ENCODE assay signal across 8 mouse cellular contexts in the genomic region with DNA sequence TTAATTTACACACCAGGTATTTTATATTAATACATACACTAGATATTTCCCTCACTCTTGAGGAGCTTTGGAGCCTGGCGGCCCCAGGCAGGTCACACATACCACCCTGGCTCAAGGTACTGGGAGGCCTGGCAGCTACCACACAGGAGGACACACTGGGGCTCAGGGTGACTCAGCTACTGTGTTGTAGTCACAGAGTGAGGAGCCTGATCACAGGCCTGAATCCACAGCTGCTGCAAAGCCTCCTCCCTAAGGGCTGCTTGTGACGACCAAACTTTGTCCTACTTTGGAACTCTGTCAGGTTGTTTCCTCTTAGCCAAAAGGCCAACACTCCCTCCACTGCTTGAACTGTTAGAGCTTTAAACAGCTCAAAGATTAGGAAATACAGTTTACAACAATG.
DNase-seq lines count a peak whose midpoint lies in the region; ATAC-seq and TF ChIP-seq lines count a peak whose summit lies in the region.

No protein-coding gene starts in this region.

- H3K27ac ChIP-seq in embryonic facial prominence, embryonic 15.5 days (replicated peaks) = 0 out of 2 replicates have a peak overlapping the region, but pooled peaks have one; percentile 39
- H3K27ac ChIP-seq in heart, embryonic 14.5 days (replicated peaks in 1 of 2; ENCODE audit: control insufficient read depth in 1 of 2, insufficient read depth in 1 of 2, low read depth in 2 of 2, low read length in 2 of 2) = peak overlapping the region; percentile 86 to 88
- H3K27ac ChIP-seq in lung, embryonic 14.5 days (ENCODE audit: low read depth) = peak overlapping the region; percentile 89
- H3K27ac ChIP-seq in stomach, postnatal 0 days (replicated peaks) = 0 out of 2 replicates have a peak overlapping the region, but pooled peaks have one; percentile 37

- ATAC-seq in embryonic facial prominence, embryonic 15.5 days (ENCODE audit: insufficient number of reproducible peaks, low FRiP score, low TSS enrichment, low read depth) = peak; percentile 69; the same call in 1 of the 2 replicates
- ATAC-seq in heart, embryonic 14.5 days (ENCODE audit: insufficient number of reproducible peaks, insufficient read depth, low FRiP score, low read depth) = peak; percentile 42; the same call in 1 of the 2 replicates
- peak; percentile 65; the same call in 1 of the 2 replicates for ATAC-seq in lung, embryonic 14.5 days (ENCODE audit: insufficient read depth)
- peak; percentile 94 for ATAC-seq in stomach, postnatal 0 days (ENCODE audit: low FRiP score, low TSS enrichment)

- H3K4me2 ChIP-seq in embryonic facial prominence, embryonic 15.5 days (replicated peaks) = no peak overlapping the region
- H3K4me2 ChIP-seq in heart, embryonic 14.5 days (ENCODE audit: low read length) = peak overlapping the region; percentile 9; the same call in 1 of the 2 replicates
- H3K4me2 ChIP-seq in lung, embryonic 14.5 days = no peak overlapping the region
- H3K4me2 ChIP-seq in stomach, postnatal 0 days (replicated peaks; ENCODE audit: low read depth) = no peak overlapping the region

- peaks cover 18% of the 10 kb centered on the region for H3K4me1 ChIP-seq in embryonic facial prominence, embryonic 15.5 days
- peaks cover 24 to 36% of the 10 kb centered on the region in 2 experiments for H3K4me1 ChIP-seq in heart, embryonic 14.5 days (ENCODE audit: control insufficient read depth in 2 of 2, insufficient read depth in 2 of 2, low read length in 2 of 2)
- peaks cover 31% of the 10 kb centered on the region for H3K4me1 ChIP-seq in lung, embryonic 14.5 days (ENCODE audit: insufficient read depth)
- 0 out of 2 replicates have a peak, but pooled peaks cover 3% of the 10 kb centered on the region for H3K4me1 ChIP-seq in stomach, postnatal 0 days (replicated peaks; ENCODE audit: control insufficient read depth, insufficient read depth)

- DNase-seq in adrenal gland, adult 2 months = peak; percentile 28
- DNase-seq in adrenal gland, adult 18-20 months (ENCODE audit: low spot score in 2 of 2) = no peak
- peak; percentile 59 for DNase-seq in lung, embryonic 14.5 days
- DNase-seq in stomach, postnatal 0 days (ENCODE audit: low spot score) = peak; percentile 37
- no peak for DNase-seq in urinary bladder, postnatal 4 days (ENCODE audit: low spot score in 2 of 2)
- DNase-seq in thymus, postnatal 36 days = no peak

- H3K9me3 ChIP-seq in embryonic facial prominence, embryonic 15.5 days (replicated peaks) = no peaks in the 10 kb centered on the region
- H3K9me3 ChIP-seq in heart, embryonic 14.5 days (ENCODE audit: control insufficient read depth, low read length) = no peaks in the 10 kb centered on the region
- no peaks in the 10 kb centered on the region for H3K9me3 ChIP-seq in lung, embryonic 14.5 days (ENCODE audit: low read depth, low read length)
- H3K9me3 ChIP-seq in stomach, postnatal 0 days (ENCODE audit: control insufficient read depth, low read length) = no peaks in the 10 kb centered on the region

- no peak for TF ChIP-seq CTCF in lung, embryonic 14.5 days (IDR thresholded peaks at IDR 0.05; ENCODE audit: low read depth)
- TF ChIP-seq CTCF in stomach, postnatal 0 days (IDR thresholded peaks at IDR 0.05; ENCODE audit: low read depth) = no peak

- no peaks in the 10 kb centered on the region for H3K36me3 ChIP-seq in embryonic facial prominence, embryonic 15.5 days
- H3K36me3 ChIP-seq in heart, embryonic 14.5 days (ENCODE audit: control insufficient read depth, insufficient read depth, low read length) = no peaks in the 10 kb centered on the region
- H3K36me3 ChIP-seq in lung, embryonic 14.5 days (ENCODE audit: insufficient read depth) = no peaks in the 10 kb centered on the region
- no peaks in the 10 kb centered on the region for H3K36me3 ChIP-seq in stomach, postnatal 0 days (ENCODE audit: control insufficient read depth, insufficient read depth, low read length)

- H3K4me3 ChIP-seq in embryonic facial prominence, embryonic 15.5 days (replicated peaks) = no peak overlapping the region
- H3K4me3 ChIP-seq in heart, embryonic 14.5 days (ENCODE audit: control insufficient read depth in 1 of 2, insufficient read depth in 1 of 2, low read depth in 1 of 2, low read length in 2 of 2) = no peak overlapping the region
- no peak overlapping the region for H3K4me3 ChIP-seq in lung, embryonic 14.5 days (ENCODE audit: low read depth, low read length)
- H3K4me3 ChIP-seq in stomach, postnatal 0 days (ENCODE audit: low read depth, low read length) = no peak overlapping the region

- H3K27me3 ChIP-seq in embryonic facial prominence, embryonic 15.5 days = no peaks in the 10 kb centered on the region
- no peaks in the 10 kb centered on the region for H3K27me3 ChIP-seq in heart, embryonic 14.5 days (ENCODE audit: control insufficient read depth, insufficient read depth, low read length)
- H3K27me3 ChIP-seq in lung, embryonic 14.5 days (ENCODE audit: insufficient read depth, low read length) = no peaks in the 10 kb centered on the region
- H3K27me3 ChIP-seq in stomach, postnatal 0 days (ENCODE audit: control insufficient read depth, insufficient read depth, low read length) = no peaks in the 10 kb centered on the region

- no peak for TF ChIP-seq EP300 in stomach, postnatal 0 days (optimal IDR thresholded peaks at IDR 0.05)

- WGBS in embryonic facial prominence, embryonic 15.5 days = 35% methylated on average over 2 of the region's 2 CpGs
- WGBS in heart, embryonic 14.5 days = 15% methylated on average over 2 of the region's 2 CpGs
- WGBS in lung, embryonic 14.5 days = 27% methylated on average over 2 of the region's 2 CpGs
- WGBS in stomach, postnatal 0 days = 31% methylated on average over 2 of the region's 2 CpGs

- H3K9ac ChIP-seq in embryonic facial prominence, embryonic 15.5 days = no peak overlapping the region
- H3K9ac ChIP-seq in heart, embryonic 14.5 days (ENCODE audit: low read length) = no peak overlapping the region
- H3K9ac ChIP-seq in lung, embryonic 14.5 days = 0 out of 2 replicates have a peak overlapping the region, but pooled peaks have one; percentile 4
- H3K9ac ChIP-seq in stomach, postnatal 0 days (ENCODE audit: low read length) = no peak overlapping the region

Comparison
In these comparisons a context has a peak if more than half of its experiments do, and no peak if none do; other contexts are left out.
1. DNase-seq: peak in adrenal gland, adult 2 months (single experiment), lung, embryonic 14.5 days (single experiment) and stomach, postnatal 0 days (single experiment); none in adrenal gland, adult 18-20 months (0 of 2), urinary bladder, postnatal 4 days (0 of 2) and thymus, postnatal 36 days (0 of 2).
2. ATAC-seq: peak in every context shown above with its lines; median percentile 94 in stomach, postnatal 0 days; 69 in embryonic facial prominence, embryonic 15.5 days; 65 in lung, embryonic 14.5 days; 42 in heart, embryonic 14.5 days.
3. H3K27ac ChIP-seq: peak in every context shown above with its lines; median percentile 89 in lung, embryonic 14.5 days; 87 in heart, embryonic 14.5 days; 39 in embryonic facial prominence, embryonic 15.5 days; 37 in stomach, postnatal 0 days.